Mouse (Mus musculus): ENCODE results near the gene Grin2c.

Gene Grin2c

GRCm38 (mm10) chr11:115233526-115234290, 33.3 kb downstream of the Grin2c start:
- CTCF ChIA-PET: interaction anchor here (0.6 to 3.0 kb wide), 6 partner anchors 9 to 80 kb away, joined by 3 to 12 read pairs (median 6); no protein-coding TSS in a partner anchor
- POLR2A ChIA-PET: interaction anchor here in 2 of 4 experiments (0.7 to 2.2 kb wide), 11 partner anchors 9 to 514 kb away, joined by 3 to 10 read pairs (median 4); partner anchors contain the start of gene Fdxr (in 1 of the 2)

DNA sequence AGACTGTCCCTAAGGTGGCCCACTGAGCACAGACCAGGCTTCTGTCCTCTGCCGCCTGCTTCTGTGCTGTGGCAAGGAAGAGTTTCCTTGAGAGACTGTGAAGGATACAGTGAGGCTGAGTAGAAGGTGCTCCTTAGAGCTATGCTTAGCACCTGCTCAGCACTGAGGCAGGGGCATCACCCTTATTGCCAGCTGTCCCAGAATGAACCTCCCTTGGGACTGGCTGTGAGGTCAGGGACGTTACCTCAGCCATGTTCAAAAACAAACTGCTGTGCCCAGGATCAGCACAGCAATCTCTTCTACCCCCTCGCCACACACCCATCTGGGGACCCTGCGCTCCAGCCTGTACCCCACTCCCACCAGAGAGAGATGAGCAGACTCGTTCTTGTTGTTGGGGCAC, 34.2 kb downstream of the Grin2c start:
- ChIA-PET CTCF (interaction anchor here (0.6 to 3.0 kb wide), 7 partner anchors 8 to 33 kb away, joined by 3 to 12 read pairs (median 6); no protein-coding TSS in a partner anchor), POLR2A (interaction anchor here in 2 of 4 experiments (0.7 to 2.2 kb wide), 11 partner anchors 8 to 513 kb away, joined by 3 to 10 read pairs (median 4); partner anchors contain the start of genes Fdxr (in 1 of the 2) and Slc9a3r1 (in 1 of the 2))

- POLR2A ChIA-PET: interaction anchor here in 2 of 4 experiments (1.0 to 10.9 kb wide), 7 partner anchors 13 to 69 kb away, joined by 3 to 179 read pairs (median 3); partner anchors contain the start of genes Grin2c (in 1 of the 2) and Slc9a3r1 (in 1 of the 2)
- CTCF ChIA-PET: interaction anchor here in 1 of 4 experiments (0.7 to 1.6 kb wide), 3 partner anchors 8 to 466 kb away, joined by 3 to 6 read pairs (median 4); no protein-coding TSS in a partner anchor
These were observed 35.1 kb downstream of the Grin2c start for GRCm38 (mm10) chr11:115231924-115232323.

- ChIA-PET CTCF (interaction anchor here (0.7 to 1.6 kb wide), 5 partner anchors 24 to 466 kb away, joined by 3 to 6 read pairs (median 3); no protein-coding TSS in a partner anchor), POLR2A (interaction anchor here in 3 of 4 experiments (0.8 to 10.9 kb wide), 12 partner anchors 12 to 68 kb away, joined by 3 to 179 read pairs (median 4); partner anchors contain the start of genes Grin2c (in 1 of the 3) and Slc9a3r1 (in 1 of the 3))
These were observed 35.7 kb downstream of the Grin2c start for GRCm38 (mm10) chr11:115231168-115231915.

DNA sequence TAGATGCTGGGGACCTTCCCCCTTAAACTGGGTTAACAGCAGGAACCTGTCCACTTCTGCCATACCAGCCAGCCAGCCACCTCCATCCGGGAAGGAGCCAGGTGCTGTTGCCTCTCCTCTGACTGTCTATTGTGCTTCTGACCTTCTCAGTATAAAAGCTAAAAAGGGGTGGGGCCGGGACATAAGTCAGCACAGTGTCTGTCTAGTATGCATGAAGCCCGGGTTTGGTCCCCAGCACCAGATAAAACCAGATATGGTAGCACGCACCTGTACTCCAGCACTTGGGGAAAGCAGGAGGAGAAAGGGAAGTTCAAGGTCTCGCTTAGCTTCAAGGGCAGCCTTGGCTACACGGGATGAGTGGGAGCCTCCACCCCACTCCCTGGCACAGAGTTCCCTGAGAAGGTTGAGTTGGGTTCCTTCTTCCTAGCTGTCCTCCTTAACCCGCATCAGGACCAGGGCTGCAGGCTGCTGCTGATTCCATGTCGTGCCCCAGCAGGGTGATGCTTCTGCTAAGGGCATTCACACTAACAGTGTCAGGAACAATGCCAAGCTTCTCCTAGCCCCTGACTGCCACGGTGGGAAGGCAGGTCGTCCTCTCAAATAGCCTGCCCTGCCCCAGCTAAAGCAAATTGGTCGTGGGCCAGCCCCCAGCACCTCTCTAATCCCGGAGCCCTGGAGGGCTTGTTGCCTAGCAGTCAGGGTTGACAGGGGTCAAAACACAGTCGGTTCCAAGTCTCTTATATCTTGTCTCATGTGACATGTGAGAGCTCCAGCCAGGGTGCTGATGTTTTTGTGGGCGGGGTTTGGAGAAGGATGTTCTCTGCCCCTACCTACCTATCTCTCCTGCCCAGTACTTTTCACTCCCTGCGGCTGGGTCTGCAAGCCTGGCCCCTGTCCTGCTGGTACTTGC, 37.8 kb downstream of the Grin2c start:
- CTCF ChIA-PET: interaction anchor here in 3 of 4 experiments (0.5 to 3.6 kb wide), 21 partner anchors 11 to 493 kb away, joined by 3 to 14 read pairs (median 3); partner anchors contain the start of genes Fdxr (in 1 of the 3), Grin2c (in 1 of the 3), Nt5c (in 1 of the 3) and Ush1g (in 1 of the 3)
- POLR2A ChIA-PET: interaction anchor here (0.5 to 10.9 kb wide), 52 partner anchors 7 to 799 kb away, joined by 3 to 179 read pairs (median 4); partner anchors contain the start of genes Fdxr (in 3 of the 4), Grin2c (in 3 of the 4), Fads6 (in 1 of the 4) and H3f3b (in 1 of the 4)

DNA sequence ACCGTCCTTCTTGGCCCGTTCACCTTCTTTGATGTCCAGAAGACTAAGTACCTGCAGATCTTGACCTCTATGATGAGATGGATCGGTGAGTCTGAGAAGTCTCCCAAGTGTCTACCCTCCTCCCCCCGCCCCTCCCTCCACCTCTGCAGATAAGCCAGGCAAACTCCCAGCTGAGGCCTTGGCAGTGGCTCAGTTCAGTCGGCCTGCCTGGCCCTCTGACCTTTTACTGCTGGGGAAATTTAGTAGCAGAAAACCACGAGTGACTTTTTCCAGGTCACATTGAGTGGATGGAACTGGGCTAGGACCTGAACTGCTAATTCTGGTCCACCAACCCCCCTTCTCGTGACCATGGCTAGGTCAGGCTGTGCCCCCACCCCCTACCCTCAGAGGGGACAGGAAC, 38.6 kb downstream of the Grin2c start:
- ChIA-PET POLR2A (interaction anchor here (0.5 to 10.9 kb wide), 31 partner anchors 8 to 489 kb away, joined by 3 to 179 read pairs (median 5); partner anchors contain the start of genes Fdxr (in 3 of the 4), Fads6 (in 1 of the 4), Grin2c (in 1 of the 4) and Nat9 (in 1 of the 4)), CTCF (interaction anchor here in 3 of 4 experiments (0.6 to 3.6 kb wide), 10 partner anchors 18 to 109 kb away, joined by 3 to 14 read pairs (median 4); partner anchors contain the start of gene Grin2c (in 1 of the 3))

DNA sequence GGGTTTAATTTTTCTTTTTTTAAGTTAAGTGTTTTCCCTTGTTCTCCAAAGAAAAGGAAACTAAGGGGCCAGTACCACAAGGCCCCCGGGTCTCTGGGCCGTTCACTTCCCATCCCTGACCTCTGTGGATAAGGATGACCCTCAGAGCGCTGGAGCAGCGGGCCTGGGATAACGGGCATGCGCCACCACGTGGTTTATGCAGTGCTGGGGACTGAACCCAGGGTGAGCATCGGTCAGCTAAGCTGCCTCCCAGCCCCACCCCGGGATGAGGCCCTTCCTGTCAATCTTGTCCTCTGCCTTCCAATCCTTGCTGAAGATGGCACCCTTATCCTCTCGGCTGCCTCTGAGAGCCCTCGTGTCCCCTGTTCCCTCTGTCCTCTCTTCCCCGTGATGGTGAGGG, 39.4 kb downstream of the Grin2c start:
- ChIA-PET POLR2A (interaction anchor here (0.7 to 10.9 kb wide), 20 partner anchors 9 to 76 kb away, joined by 3 to 179 read pairs (median 8); partner anchors contain the start of genes Grin2c (in 2 of the 4) and Fdxr (in 1 of the 4)), CTCF (interaction anchor here in 2 of 4 experiments (0.6 to 6.1 kb wide), 7 partner anchors 14 to 144 kb away, joined by 3 to 122 read pairs (median 14); partner anchors contain the start of gene Grin2c (in 2 of the 2))

GRCm38 (mm10) chr11:115226811-115227491, 40.1 kb downstream of the Grin2c start:
- CTCF ChIA-PET: interaction anchor here (0.6 to 6.1 kb wide), 12 partner anchors 10 to 427 kb away, joined by 3 to 122 read pairs (median 4); partner anchors contain the start of gene Grin2c (in 3 of the 4)
- POLR2A ChIA-PET: interaction anchor here (0.6 to 10.9 kb wide), 28 partner anchors 8 to 303 kb away, joined by 3 to 179 read pairs (median 4); partner anchors contain the start of genes Fdxr (in 2 of the 4) and Grin2c (in 2 of the 4)

- ChIA-PET CTCF (interaction anchor here (0.5 to 6.1 kb wide), 119 partner anchors 8 to 1867 kb away, joined by 3 to 122 read pairs (median 5); partner anchors contain the start of genes Fdxr (in 3 of the 4), Grin2c (in 3 of the 4), Slc9a3r1 (in 3 of the 4) and Nat9 (in 2 of the 4)), POLR2A (interaction anchor here in 3 of 4 experiments (0.6 to 10.9 kb wide), 44 partner anchors 8 to 121 kb away, joined by 3 to 179 read pairs (median 5); partner anchors contain the start of genes Grin2c (in 3 of the 3), Fdxr (in 2 of the 3), Nat9 (in 1 of the 3) and Slc9a3r1 (in 1 of the 3))
These were observed 41.7 kb downstream of the Grin2c start for GRCm38 (mm10) chr11:115225301-115225700.

DNA sequence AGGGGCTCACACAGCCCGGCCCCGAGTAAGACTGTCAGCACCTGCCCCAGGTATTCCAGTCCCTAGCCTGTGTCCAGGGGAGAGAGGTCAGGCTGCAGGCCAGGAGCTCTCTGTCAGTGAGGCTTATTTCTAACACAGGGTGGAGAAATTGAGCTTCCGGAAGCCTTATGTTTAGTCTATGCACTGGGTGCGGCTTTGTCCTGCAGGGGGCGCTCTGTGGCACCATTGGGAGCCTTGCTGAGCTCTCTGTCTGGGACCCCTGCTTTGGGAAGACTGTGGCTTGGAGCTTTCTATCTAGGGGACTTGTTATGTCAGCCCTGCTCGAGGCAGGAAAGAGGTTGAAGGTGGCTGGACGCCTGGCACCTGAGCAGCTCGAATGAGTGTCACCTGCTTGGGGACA, 42.2 kb downstream of the Grin2c start:
- POLR2A ChIA-PET: interaction anchor here in 3 of 4 experiments (0.6 to 10.9 kb wide), 41 partner anchors 9 to 299 kb away, joined by 3 to 179 read pairs (median 5); partner anchors contain the start of genes Grin2c (in 3 of the 3), Fdxr (in 2 of the 3), Nat9 (in 1 of the 3) and Slc9a3r1 (in 1 of the 3)
- CTCF ChIA-PET: interaction anchor here (0.5 to 6.1 kb wide), 128 partner anchors 8 to 1868 kb away, joined by 3 to 122 read pairs (median 4); partner anchors contain the start of genes Fdxr (in 3 of the 4), Grin2c (in 3 of the 4), Slc9a3r1 (in 3 of the 4) and Nat9 (in 2 of the 4)

- POLR2A ChIA-PET: interaction anchor here in 2 of 4 experiments (1.1 to 10.9 kb wide), 8 partner anchors 9 to 61 kb away, joined by 3 to 179 read pairs (median 11); partner anchors contain the start of genes Fdxr (in 1 of the 2), Grin2c (in 1 of the 2), Nat9 (in 1 of the 2) and Slc9a3r1 (in 1 of the 2)
- CTCF ChIA-PET: interaction anchor here (1.0 to 6.1 kb wide), 14 partner anchors 9 to 66 kb away, joined by 3 to 122 read pairs (median 16); partner anchors contain the start of genes Grin2c (in 2 of the 4) and Fdxr (in 1 of the 4)
These were observed 43.2 kb downstream of the Grin2c start for GRCm38 (mm10) chr11:115223877-115224276.

- POLR2A ChIA-PET: interaction anchor here in 2 of 4 experiments (1.1 to 10.9 kb wide), 7 partner anchors 9 to 61 kb away, joined by 3 to 179 read pairs (median 6); partner anchors contain the start of genes Grin2c (in 1 of the 2), Nat9 (in 1 of the 2), Slc9a3r1 (in 1 of the 2) and Tmem104 (in 1 of the 2)
These were observed 43.6 kb downstream of the Grin2c start for GRCm38 (mm10) chr11:115223451-115223850.

DNA sequence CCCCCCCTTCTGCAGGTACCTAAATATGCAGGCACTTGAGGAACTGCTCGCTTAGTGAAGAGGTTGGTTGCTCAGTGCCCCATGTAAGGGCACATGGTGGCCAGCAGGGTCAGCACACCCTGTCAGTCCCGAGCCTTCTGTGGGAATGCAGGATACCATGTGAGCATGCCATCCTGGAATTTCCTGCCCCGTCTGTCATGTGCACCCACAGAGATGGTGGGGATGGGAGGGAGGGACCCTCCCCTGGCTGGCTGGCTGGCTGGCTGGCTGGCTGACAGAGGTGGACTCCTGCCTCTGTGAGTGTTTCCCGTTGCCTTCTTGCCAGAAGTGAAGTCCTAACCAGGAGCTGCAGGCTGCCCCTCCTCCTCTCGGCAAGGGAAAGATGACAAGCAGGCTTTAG, 44.5 kb downstream of the Grin2c start:
- POLR2A ChIA-PET: interaction anchor here in 2 of 4 experiments (0.6 to 10.9 kb wide), 6 partner anchors 16 to 190 kb away, joined by 3 to 179 read pairs (median 4); partner anchors contain the start of gene Slc9a3r1 (in 1 of the 2)
- CTCF ChIA-PET: interaction anchor here in 2 of 4 experiments (1.0 to 6.1 kb wide), 5 partner anchors 10 to 62 kb away, joined by 4 to 122 read pairs (median 4); partner anchors contain the start of gene Grin2c (in 1 of the 2)

More at GRCm38 (mm10) chr11:115223451-115223850, 43.6 kb downstream of the Grin2c start:
- CTCF ChIA-PET: interaction anchor here in 3 of 4 experiments (1.0 to 6.1 kb wide), 10 partner anchors 9 to 63 kb away, joined by 4 to 122 read pairs (median 20); partner anchors contain the start of genes Grin2c (in 2 of the 3) and Fdxr (in 1 of the 3)

- POLR2A ChIA-PET: interaction anchor here in 2 of 4 experiments (0.6 to 10.9 kb wide), 6 partner anchors 10 to 44 kb away, joined by 3 to 179 read pairs (median 4); no protein-coding TSS in a partner anchor
- CTCF ChIA-PET: interaction anchor here in 2 of 4 experiments (0.9 to 6.1 kb wide), 4 partner anchors 20 to 118 kb away, joined by 4 to 122 read pairs (median 4); partner anchors contain the start of gene Grin2c (in 1 of the 2)
These were observed 45.0 kb downstream of the Grin2c start for GRCm38 (mm10) chr11:115222077-115222476.
